Mouse (Mus musculus) embryonic facial prominence, embryonic 12.5 days (tissue): ENCODE results near the gene Nrg4. TPM values are rescaled to one million over a fixed set of nuclear protein-coding genes. Genes with fewer than 3 reads are reported as not detected.

Experiments
- ATAC-seq: fragments of 200-750 bp; cut with Nextera tagmentation; 2 replicates; pipeline ENCODE4 v1.8.0; 2017; ENCODE audit not compliant: insufficient number of reproducible peaks, insufficient read depth, low FRiP score, low TSS enrichment
- H3K27ac ChIP-seq: fragments of 300-500 bp; sonication (generic); 2 replicates; pipeline ENCODE4 v1.5.1; 2016; ENCODE audit warnings: mild to moderate bottlenecking
- H3K27me3 ChIP-seq: fragments of 300-500 bp; sonication (generic); 2 replicates; pipeline ENCODE4 v1.6.1; 2016; ENCODE audit warnings: mild to moderate bottlenecking, moderate library complexity
- H3K36me3 ChIP-seq: fragments of 300-500 bp; sonication (generic); 2 replicates; pipeline ENCODE4 v1.6.1; 2016; ENCODE audit warnings: mild to moderate bottlenecking
- H3K4me1 ChIP-seq: fragments of 300-500 bp; sonication (generic); 2 replicates; pipeline ENCODE4 v1.6.1; 2016
- H3K4me2 ChIP-seq: fragments of 300-500 bp; sonication (generic); replicated peaks from 2 replicates; pipeline ENCODE4 v1.6.1; 2016; ENCODE audit warnings: mild to moderate bottlenecking, moderate library complexity
- H3K4me3 ChIP-seq: fragments of 300-500 bp; sonication (generic); 2 replicates; pipeline ENCODE4 v1.5.1; 2016; ENCODE audit warnings: mild to moderate bottlenecking
- H3K9ac ChIP-seq: fragments of 300-500 bp; sonication (generic); 2 replicates; pipeline ENCODE4 v1.6.1; 2016; ENCODE audit warnings: mild to moderate bottlenecking, moderate library complexity
- H3K9me3 ChIP-seq: fragments of 300-500 bp; sonication (generic); 2 replicates; pipeline ENCODE4 v1.6.1; 2016; ENCODE audit warnings: mild to moderate bottlenecking, moderate library complexity
- WGBS: fragments of 180-500 bp; shearing (Covaris S2); methylation state at CpG from one replicate; pipeline ENCODE4 v1.1.7; 2016; 5-methylcytosine and 5-hydroxymethylcytosine counted together
- polyA plus RNA-seq: library from polyadenylated mRNA; unstranded; fragments of >200 nt; fragmentation: Nextera tagmentation; extraction: Ambion mirVana; gene quantifications from 2 replicates; pipeline ENCODE4 v1.2.1, GENCODE M21; 2016

Gene Nrg4
- polyA plus RNA-seq, 1 experiment from 2014 or later, result 2.1 TPM

GRCm38 (mm10) chr9:55313619-55314261 lies 12.9 kb downstream of the Nrg4 start:
- Histone ChIP-seq H3K27ac (no peak overlapping the region), H3K36me3 (no peaks in the 10 kb centered on the region), H3K9me3 (no peaks in the 10 kb centered on the region), H3K27me3 (no peaks in the 10 kb centered on the region), H3K4me2 (no peak overlapping the region), H3K9ac (no peak overlapping the region), H3K4me1 (no peaks in the 10 kb centered on the region), H3K4me3 (no peak overlapping the region)
- no peak for ATAC-seq
- 62% methylated on average over 12 of the region's 12 CpGs for WGBS

GRCm38 (mm10) chr9:55311560-55311959 lies 15.1 kb downstream of the Nrg4 start:
- Histone ChIP-seq H3K4me3 (no peak overlapping the region), H3K4me2 (no peak overlapping the region), H3K27ac (no peak overlapping the region), H3K36me3 (no peaks in the 10 kb centered on the region), H3K9ac (no peak overlapping the region), H3K4me1 (no peaks in the 10 kb centered on the region), H3K9me3 (no peaks in the 10 kb centered on the region), H3K27me3 (no peaks in the 10 kb centered on the region)
- no peak for ATAC-seq
- WGBS, result 7% methylated on average over 5 of the region's 5 CpGs

GRCm38 (mm10) chr9:55308455-55308854 lies 18.2 kb downstream of the Nrg4 start:
- H3K4me1 ChIP-seq, result no peaks in the 10 kb centered on the region
- WGBS, result 87% methylated on average over 5 of the region's 5 CpGs
- ATAC-seq, result no peak
- H3K9me3 ChIP-seq, result no peaks in the 10 kb centered on the region
- H3K4me3 ChIP-seq, result no peak overlapping the region
- H3K36me3 ChIP-seq, result no peaks in the 10 kb centered on the region
- no peak overlapping the region for H3K27ac ChIP-seq
- no peaks in the 10 kb centered on the region for H3K27me3 ChIP-seq
- H3K9ac ChIP-seq, result no peak overlapping the region
- no peak overlapping the region for H3K4me2 ChIP-seq

GRCm38 (mm10) chr9:55307557-55307956 lies 19.1 kb downstream of the Nrg4 start:
- no peak for ATAC-seq
- H3K27ac ChIP-seq, result no peak overlapping the region
- no peak overlapping the region for H3K4me3 ChIP-seq
- H3K4me1 ChIP-seq, result no peaks in the 10 kb centered on the region
- 66% methylated on average over 5 of the region's 5 CpGs for WGBS
- H3K9ac ChIP-seq, result no peak overlapping the region
- no peaks in the 10 kb centered on the region for H3K36me3 ChIP-seq
- H3K4me2 ChIP-seq, result no peak overlapping the region
- H3K27me3 ChIP-seq, result no peaks in the 10 kb centered on the region
- no peaks in the 10 kb centered on the region for H3K9me3 ChIP-seq

- Histone ChIP-seq H3K4me2 (no peak overlapping the region), H3K27me3 (no peaks in the 10 kb centered on the region), H3K9me3 (no peaks in the 10 kb centered on the region), H3K27ac (no peak overlapping the region), H3K9ac (no peak overlapping the region), H3K36me3 (no peaks in the 10 kb centered on the region), H3K4me1 (no peaks in the 10 kb centered on the region), H3K4me3 (no peak overlapping the region)
- ATAC-seq, result no peak
- WGBS, result 70% methylated on average over 2 of the region's 2 CpGs
These were observed 19.6 kb downstream of the Nrg4 start for GRCm38 (mm10) chr9:55307066-55307465.

GRCm38 (mm10) chr9:55296221-55296620 lies 30.4 kb downstream of the Nrg4 start:
- H3K27me3 ChIP-seq, result no peaks in the 10 kb centered on the region
- WGBS, result 71% methylated on average over 2 of the region's 2 CpGs
- H3K4me2 ChIP-seq, result no peak overlapping the region
- no peak for ATAC-seq
- no peaks in the 10 kb centered on the region for H3K9me3 ChIP-seq
- no peak overlapping the region for H3K4me3 ChIP-seq
- no peaks in the 10 kb centered on the region for H3K36me3 ChIP-seq
- H3K9ac ChIP-seq, result no peak overlapping the region
- no peak overlapping the region for H3K27ac ChIP-seq
- no peaks in the 10 kb centered on the region for H3K4me1 ChIP-seq

GRCm38 (mm10) chr9:55291966-55292365 lies 34.7 kb downstream of the Nrg4 start:
- Histone ChIP-seq H3K27me3 (no peaks in the 10 kb centered on the region), H3K27ac (no peak overlapping the region), H3K9ac (no peak overlapping the region), H3K9me3 (no peaks in the 10 kb centered on the region), H3K36me3 (no peaks in the 10 kb centered on the region), H3K4me2 (no peak overlapping the region), H3K4me3 (no peak overlapping the region), H3K4me1 (no peaks in the 10 kb centered on the region)
- ATAC-seq, result no peak
- 94% methylated on average over 4 of the region's 4 CpGs for WGBS

GRCm38 (mm10) chr9:55289475-55290198 lies 37.0 kb downstream of the Nrg4 start:
- no peaks in the 10 kb centered on the region for H3K4me1 ChIP-seq
- H3K36me3 ChIP-seq, result no peaks in the 10 kb centered on the region
- H3K27ac ChIP-seq, result no peak overlapping the region
- H3K9ac ChIP-seq, result no peak overlapping the region
- no peak for ATAC-seq
- no peaks in the 10 kb centered on the region for H3K9me3 ChIP-seq
- no peak overlapping the region for H3K4me3 ChIP-seq
- H3K27me3 ChIP-seq, result no peaks in the 10 kb centered on the region
- 55% methylated on average over 3 of the region's 3 CpGs for WGBS
- H3K4me2 ChIP-seq, result no peak overlapping the region

GRCm38 (mm10) chr9:55285197-55285596 lies 41.4 kb downstream of the Nrg4 start:
- WGBS, result 82% methylated on average over 3 of the region's 3 CpGs
- Histone ChIP-seq H3K4me2 (no peak overlapping the region), H3K27ac (no peak overlapping the region), H3K4me3 (no peak overlapping the region), H3K9ac (no peak overlapping the region), H3K4me1 (peaks cover 8% of the 10 kb centered on the region; the same call in 1 of the 2 replicates), H3K9me3 (no peaks in the 10 kb centered on the region), H3K36me3 (no peaks in the 10 kb centered on the region), H3K27me3 (no peaks in the 10 kb centered on the region)
- ATAC-seq, result no peak

- no peak for ATAC-seq
- no peaks in the 10 kb centered on the region for H3K27me3 ChIP-seq
- H3K9ac ChIP-seq, result no peak overlapping the region
- no peak overlapping the region for H3K27ac ChIP-seq
- H3K36me3 ChIP-seq, result no peaks in the 10 kb centered on the region
- WGBS, result 5% methylated on average over 14 of the region's 14 CpGs
- H3K4me1 ChIP-seq, result peaks cover 8% of the 10 kb centered on the region; the same call in 1 of the 2 replicates
- H3K4me2 ChIP-seq, result peak overlapping the region; percentile 33; the same call in 1 of the 2 replicates
- H3K4me3 ChIP-seq, result no peak overlapping the region
- no peaks in the 10 kb centered on the region for H3K9me3 ChIP-seq
These were observed 43.1 kb downstream of the Nrg4 start for GRCm38 (mm10) chr9:55283516-55283915.

GRCm38 (mm10) chr9:55279114-55279825 lies 47.4 kb downstream of the Nrg4 start:
- H3K36me3 ChIP-seq, result no peaks in the 10 kb centered on the region
- H3K27me3 ChIP-seq, result no peaks in the 10 kb centered on the region
- no peak overlapping the region for H3K9ac ChIP-seq
- no peak for ATAC-seq
- no peaks in the 10 kb centered on the region for H3K9me3 ChIP-seq
- no peak overlapping the region for H3K4me3 ChIP-seq
- WGBS, result 84% methylated on average over 8 of the region's 8 CpGs
- H3K27ac ChIP-seq, result no peak overlapping the region
- peaks cover 8% of the 10 kb centered on the region; the same call in 1 of the 2 replicates for H3K4me1 ChIP-seq
- no peak overlapping the region for H3K4me2 ChIP-seq

- no peak overlapping the region for H3K4me3 ChIP-seq
- H3K4me1 ChIP-seq, result no peaks in the 10 kb centered on the region
- no peak overlapping the region for H3K4me2 ChIP-seq
- H3K27ac ChIP-seq, result no peak overlapping the region
- no peaks in the 10 kb centered on the region for H3K27me3 ChIP-seq
- 76% methylated on average over 4 of the region's 4 CpGs for WGBS
- no peak for ATAC-seq
- no peak overlapping the region for H3K9ac ChIP-seq
- H3K36me3 ChIP-seq, result no peaks in the 10 kb centered on the region
- H3K9me3 ChIP-seq, result no peaks in the 10 kb centered on the region
These were observed 49.1 kb downstream of the Nrg4 start for GRCm38 (mm10) chr9:55277562-55277961.
